Mouse (Mus musculus): ENCODE data around the gene Fam174b. TPM values are rescaled to one million over a fixed set of nuclear protein-coding genes. Genes with fewer than 3 reads are reported as not detected.

Gene Fam174b
- polyA plus RNA-seq, 1 experiment from 2014 or later: 35.9 TPM

GRCm38 (mm10) chr7:73785815-73786214, 45.7 kb downstream of the Fam174b start:
- Histone ChIP-seq H3K36me3 (ENCODE audit: control insufficient read depth, insufficient read depth, low read length) (no peaks in the 10 kb centered on the region), H3K4me2 (ENCODE audit: low read length) (no peak overlapping the region), H3K27me3 (ENCODE audit: control insufficient read depth, insufficient read depth, low read depth, low read length) (no peaks in the 10 kb centered on the region), H3K9ac (ENCODE audit: low read depth, low read length) (no peak overlapping the region), H3K4me3 (ENCODE audit: low read depth, low read length) (no peak overlapping the region), H3K4me1 (ENCODE audit: control insufficient read depth, insufficient read depth, low read length) (no peaks in the 10 kb centered on the region), H3K27ac (ENCODE audit: low read length) (no peak overlapping the region), H3K9me3 (replicated peaks; ENCODE audit: control insufficient read depth, low read length, poor library complexity, severe bottlenecking) (no peaks in the 10 kb centered on the region)
- no peak for ATAC-seq
- 92% methylated on average over 4 of the region's 4 CpGs for WGBS

- H3K9me3 ChIP-seq (replicated peaks; ENCODE audit: control insufficient read depth, low read length, poor library complexity, severe bottlenecking): no peaks in the 10 kb centered on the region
- ATAC-seq: no peak
- no peaks in the 10 kb centered on the region for H3K36me3 ChIP-seq (ENCODE audit: control insufficient read depth, insufficient read depth, low read length)
- no peak overlapping the region for H3K27ac ChIP-seq (ENCODE audit: low read length)
- WGBS: 86% methylated on average over 8 of the region's 8 CpGs
- no peaks in the 10 kb centered on the region for H3K4me1 ChIP-seq (ENCODE audit: control insufficient read depth, insufficient read depth, low read length)
- no peaks in the 10 kb centered on the region for H3K27me3 ChIP-seq (ENCODE audit: control insufficient read depth, insufficient read depth, low read depth, low read length)
- H3K9ac ChIP-seq (ENCODE audit: low read depth, low read length): no peak overlapping the region
- no peak overlapping the region for H3K4me2 ChIP-seq (ENCODE audit: low read length)
- H3K4me3 ChIP-seq (ENCODE audit: low read depth, low read length): no peak overlapping the region
These were observed 47.4 kb downstream of the Fam174b start for GRCm38 (mm10) chr7:73787513-73787912.

- no peak overlapping the region for H3K4me2 ChIP-seq (ENCODE audit: low read length)
- no peak overlapping the region for H3K4me3 ChIP-seq (ENCODE audit: low read depth, low read length)
- no peaks in the 10 kb centered on the region for H3K9me3 ChIP-seq (replicated peaks; ENCODE audit: control insufficient read depth, low read length, poor library complexity, severe bottlenecking)
- no peaks in the 10 kb centered on the region for H3K4me1 ChIP-seq (ENCODE audit: control insufficient read depth, insufficient read depth, low read length)
- no peaks in the 10 kb centered on the region for H3K27me3 ChIP-seq (ENCODE audit: control insufficient read depth, insufficient read depth, low read depth, low read length)
- ATAC-seq: no peak
- no peak overlapping the region for H3K9ac ChIP-seq (ENCODE audit: low read depth, low read length)
- H3K27ac ChIP-seq (ENCODE audit: low read length): no peak overlapping the region
- WGBS: 57% methylated on average over 8 of the region's 8 CpGs
- H3K36me3 ChIP-seq (ENCODE audit: control insufficient read depth, insufficient read depth, low read length): no peaks in the 10 kb centered on the region
These were observed 51.0 kb downstream of the Fam174b start for GRCm38 (mm10) chr7:73791096-73791495.

- 84% methylated on average over 4 of the region's 4 CpGs for WGBS
These were observed 52.1 kb downstream of the Fam174b start for GRCm38 (mm10) chr7:73792155-73792554.

GRCm38 (mm10) chr7:73792641-73793040, 52.5 kb downstream of the Fam174b start:
- 57% methylated on average over 3 of the region's 3 CpGs for WGBS
- no peak for ATAC-seq
- no peaks in the 10 kb centered on the region for H3K27me3 ChIP-seq (ENCODE audit: control insufficient read depth, insufficient read depth, low read depth, low read length)

More at GRCm38 (mm10) chr7:73792155-73792554, 52.1 kb downstream of the Fam174b start:
- Histone ChIP-seq H3K27me3 (ENCODE audit: control insufficient read depth, insufficient read depth, low read depth, low read length) (no peaks in the 10 kb centered on the region), H3K9ac (ENCODE audit: low read depth, low read length) (no peak overlapping the region), H3K36me3 (ENCODE audit: control insufficient read depth, insufficient read depth, low read length) (no peaks in the 10 kb centered on the region), H3K4me3 (ENCODE audit: low read depth, low read length) (no peak overlapping the region), H3K9me3 (replicated peaks; ENCODE audit: control insufficient read depth, low read length, poor library complexity, severe bottlenecking) (no peaks in the 10 kb centered on the region), H3K27ac (ENCODE audit: low read length) (no peak overlapping the region), H3K4me2 (ENCODE audit: low read length) (no peak overlapping the region), H3K4me1 (ENCODE audit: control insufficient read depth, insufficient read depth, low read length) (no peaks in the 10 kb centered on the region)
- ATAC-seq: no peak

GRCm38 (mm10) chr7:73809261-73809660, 69.2 kb downstream of the Fam174b start:
- Histone ChIP-seq H3K4me3 (ENCODE audit: low read depth, low read length) (no peak overlapping the region), H3K27me3 (ENCODE audit: control insufficient read depth, insufficient read depth, low read depth, low read length) (no peaks in the 10 kb centered on the region), H3K36me3 (ENCODE audit: control insufficient read depth, insufficient read depth, low read length) (no peaks in the 10 kb centered on the region), H3K4me2 (ENCODE audit: low read length) (no peak overlapping the region), H3K9ac (ENCODE audit: low read depth, low read length) (no peak overlapping the region), H3K9me3 (replicated peaks; ENCODE audit: control insufficient read depth, low read length, poor library complexity, severe bottlenecking) (no peaks in the 10 kb centered on the region), H3K4me1 (ENCODE audit: control insufficient read depth, insufficient read depth, low read length) (no peaks in the 10 kb centered on the region), H3K27ac (ENCODE audit: low read length) (no peak overlapping the region)
- ATAC-seq: no peak
- WGBS: 65% methylated on average over 2 of the region's 2 CpGs

More at GRCm38 (mm10) chr7:73792641-73793040, 52.5 kb downstream of the Fam174b start:
- Histone ChIP-seq H3K4me2 (ENCODE audit: low read length) (no peak overlapping the region), H3K27ac (ENCODE audit: low read length) (no peak overlapping the region), H3K9ac (ENCODE audit: low read depth, low read length) (no peak overlapping the region), H3K4me1 (ENCODE audit: control insufficient read depth, insufficient read depth, low read length) (no peaks in the 10 kb centered on the region), H3K4me3 (ENCODE audit: low read depth, low read length) (no peak overlapping the region), H3K9me3 (replicated peaks; ENCODE audit: control insufficient read depth, low read length, poor library complexity, severe bottlenecking) (no peaks in the 10 kb centered on the region), H3K36me3 (ENCODE audit: control insufficient read depth, insufficient read depth, low read length) (no peaks in the 10 kb centered on the region)

GRCm38 (mm10) chr7:73811439-73811838, 71.3 kb downstream of the Fam174b start:
- no peaks in the 10 kb centered on the region for H3K36me3 ChIP-seq (ENCODE audit: control insufficient read depth, insufficient read depth, low read length)
- H3K9me3 ChIP-seq (replicated peaks; ENCODE audit: control insufficient read depth, low read length, poor library complexity, severe bottlenecking): no peaks in the 10 kb centered on the region
- no peaks in the 10 kb centered on the region for H3K4me1 ChIP-seq (ENCODE audit: control insufficient read depth, insufficient read depth, low read length)
- H3K9ac ChIP-seq (ENCODE audit: low read depth, low read length): no peak overlapping the region
- H3K27ac ChIP-seq (ENCODE audit: low read length): no peak overlapping the region
- H3K4me3 ChIP-seq (ENCODE audit: low read depth, low read length): no peak overlapping the region
- WGBS: 87% methylated on average over 7 of the region's 7 CpGs
- no peaks in the 10 kb centered on the region for H3K27me3 ChIP-seq (ENCODE audit: control insufficient read depth, insufficient read depth, low read depth, low read length)
- H3K4me2 ChIP-seq (ENCODE audit: low read length): no peak overlapping the region
- ATAC-seq: no peak

- Histone ChIP-seq H3K4me2 (ENCODE audit: low read length) (no peak overlapping the region), H3K27me3 (ENCODE audit: control insufficient read depth, insufficient read depth, low read depth, low read length) (no peaks in the 10 kb centered on the region), H3K4me1 (ENCODE audit: control insufficient read depth, insufficient read depth, low read length) (no peaks in the 10 kb centered on the region), H3K9me3 (replicated peaks; ENCODE audit: control insufficient read depth, low read length, poor library complexity, severe bottlenecking) (no peaks in the 10 kb centered on the region), H3K36me3 (ENCODE audit: control insufficient read depth, insufficient read depth, low read length) (no peaks in the 10 kb centered on the region), H3K27ac (ENCODE audit: low read length) (no peak overlapping the region), H3K4me3 (ENCODE audit: low read depth, low read length) (no peak overlapping the region), H3K9ac (ENCODE audit: low read depth, low read length) (no peak overlapping the region)
- no peak for ATAC-seq
- 85% methylated on average over 6 of the region's 6 CpGs for WGBS
These were observed 72.1 kb downstream of the Fam174b start for GRCm38 (mm10) chr7:73812176-73812575.

GRCm38 (mm10) chr7:73813887-73814286, 73.8 kb downstream of the Fam174b start:
- H3K27me3 ChIP-seq (ENCODE audit: control insufficient read depth, insufficient read depth, low read depth, low read length): no peaks in the 10 kb centered on the region
- H3K4me3 ChIP-seq (ENCODE audit: low read depth, low read length): no peak overlapping the region
- H3K36me3 ChIP-seq (ENCODE audit: control insufficient read depth, insufficient read depth, low read length): no peaks in the 10 kb centered on the region
- no peak for ATAC-seq
- H3K9ac ChIP-seq (ENCODE audit: low read depth, low read length): no peak overlapping the region
- no peaks in the 10 kb centered on the region for H3K4me1 ChIP-seq (ENCODE audit: control insufficient read depth, insufficient read depth, low read length)
- 73% methylated on average over 4 of the region's 4 CpGs for WGBS
- no peak overlapping the region for H3K4me2 ChIP-seq (ENCODE audit: low read length)
- no peaks in the 10 kb centered on the region for H3K9me3 ChIP-seq (replicated peaks; ENCODE audit: control insufficient read depth, low read length, poor library complexity, severe bottlenecking)
- no peak overlapping the region for H3K27ac ChIP-seq (ENCODE audit: low read length)

Data from midbrain, embryonic 16.5 days (tissue).